Mouse (Mus musculus) bone marrow, adult 2 months (tissue): ENCODE measurements around the gene Borcs8.

Experiments used
- CTCF ChIP-seq: fragments of 200-500 bp; IDR thresholded peaks from 2 replicates; pipeline ENCODE4 v1.5.1; 2011; ENCODE audit warnings: low read length, control low read depth; ENCODE audit not compliant: control insufficient read depth, insufficient read depth
- POLR2A ChIP-seq: fragments of 200-500 bp; IDR thresholded peaks from 2 replicates; pipeline ENCODE4 v1.6.1; 2011; ENCODE audit warnings: low read depth, mild to moderate bottlenecking, control low read depth, low read length, borderline replicate concordance; ENCODE audit not compliant: control insufficient read depth

- TF ChIP-seq CTCF: no peak
- no peak for TF ChIP-seq POLR2A
These were observed 26.8 kb upstream of the Borcs8 start for GRCm38 (mm10) chr8:70112401-70113016.
